Comparison of ENCODE assay signal across 17 mouse cellular contexts in the genomic region with DNA sequence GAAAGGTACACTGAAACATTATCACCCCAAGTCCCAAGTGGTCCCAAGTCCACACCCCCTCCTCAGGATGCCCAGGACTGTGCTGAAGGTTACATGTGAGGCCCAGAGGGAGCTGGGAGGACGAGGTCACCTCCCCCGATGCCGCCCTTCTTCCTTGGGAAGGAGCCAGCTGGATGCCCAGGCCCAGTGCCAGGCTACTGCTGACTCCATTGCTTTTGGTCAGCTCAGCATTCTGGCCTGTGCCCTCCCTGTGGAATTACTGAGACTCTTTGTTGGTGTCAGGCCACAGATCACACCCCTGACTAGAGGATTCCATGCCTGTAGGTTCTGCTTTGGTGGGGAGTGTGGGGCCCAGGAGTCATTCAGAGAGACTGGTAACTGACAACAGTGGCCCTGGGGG. TPM values are rescaled to one million over a fixed set of nuclear protein-coding genes. Genes with fewer than 3 reads are reported as not detected.
DNase-seq lines count a peak whose midpoint lies in the region; ATAC-seq lines count a peak whose summit lies in the region.
"Had no signal": no experiment of that assay in that cellular context is flagged by ENCODE, and none has a peak within 500 bp of the region (broad histone marks: within the 10 kb centered on the region; RNA-seq: fewer than 3 reads in every experiment).

A gene (plus strand): TSS at position 272 of the 400 bp plus-strand sequence.

- H3K4me2 ChIP-seq in lung, embryonic 16.5 days (ENCODE audit: low read depth, low read length): no peak within 1 kb of the TSS
- no peak within 1 kb of the TSS for H3K4me2 ChIP-seq in forebrain, embryonic 13.5 days
- H3K4me2 ChIP-seq: limb, embryonic 15.5 days; neural tube, embryonic 13.5 days had no signal

- no peaks in the 10 kb centered on the region for H3K36me3 ChIP-seq in lung, embryonic 16.5 days (ENCODE audit: control insufficient read depth, insufficient read depth, low read length)
- no peaks in the 10 kb centered on the region for H3K36me3 ChIP-seq in forebrain, embryonic 13.5 days (ENCODE audit: poor library complexity, severe bottlenecking)
- H3K36me3 ChIP-seq: limb, embryonic 15.5 days; neural tube, embryonic 13.5 days had no signal

- 58% methylated on average over 3 of the region's 3 CpGs for WGBS in lung, embryonic 16.5 days
- 76% methylated on average over 3 of the region's 3 CpGs for WGBS in forebrain, embryonic 13.5 days

- intact Hi-C loops in heart, postnatal 36 days (cut with DNase I): no loop called here

- no peak within 1 kb of the TSS for H3K9ac ChIP-seq in lung, embryonic 16.5 days (ENCODE audit: low read length)
- H3K9ac ChIP-seq in forebrain, embryonic 13.5 days: no peak within 1 kb of the TSS
- H3K9ac ChIP-seq: limb, embryonic 15.5 days; neural tube, embryonic 13.5 days had no signal

- peak; percentile 26; the same call in 1 of the 2 replicates for ATAC-seq in lung, embryonic 16.5 days (ENCODE audit: low read depth)
- ATAC-seq in forebrain, embryonic 13.5 days: no peak

- H3K27me3 ChIP-seq in lung, embryonic 16.5 days (ENCODE audit: control insufficient read depth, insufficient read depth, low read depth, low read length): no peaks in the 10 kb centered on the region
- H3K27me3 ChIP-seq in forebrain, embryonic 13.5 days: no peaks in the 10 kb centered on the region
- H3K27me3 ChIP-seq: limb, embryonic 15.5 days; neural tube, embryonic 13.5 days had no signal

- no peak within 1 kb of the TSS for H3K27ac ChIP-seq in lung, embryonic 16.5 days (ENCODE audit: low read length)
- H3K27ac ChIP-seq in forebrain, embryonic 13.5 days: no peak within 1 kb of the TSS
- H3K27ac ChIP-seq: limb, embryonic 15.5 days; neural tube, embryonic 13.5 days had no signal

- peaks cover 9% of the 10 kb centered on the region; the same call in 1 of the 2 replicates for H3K4me1 ChIP-seq in lung, embryonic 16.5 days (replicated peaks; ENCODE audit: control insufficient read depth, insufficient read depth, low read length)
- H3K4me1 ChIP-seq in forebrain, embryonic 13.5 days: no peaks in the 10 kb centered on the region
- H3K4me1 ChIP-seq: neural tube, embryonic 13.5 days had no signal

- H3K4me3 ChIP-seq in lung, embryonic 16.5 days (ENCODE audit: low read length): no peak within 1 kb of the TSS
- H3K4me3 ChIP-seq in forebrain, embryonic 13.5 days: no peak within 1 kb of the TSS
- H3K4me3 ChIP-seq: limb, embryonic 15.5 days; neural tube, embryonic 13.5 days had no signal

- no peaks in the 10 kb centered on the region for H3K9me3 ChIP-seq in lung, embryonic 16.5 days (ENCODE audit: control insufficient read depth, low read length)
- H3K9me3 ChIP-seq in forebrain, embryonic 13.5 days (replicated peaks): no peaks in the 10 kb centered on the region
- H3K9me3 ChIP-seq: limb, embryonic 15.5 days; neural tube, embryonic 13.5 days had no signal

- peak; percentile 29 to 42 for DNase-seq in heart, adult 18-20 months
- DNase-seq in heart, postnatal 36 days: no peak
- no peak for DNase-seq in lung, postnatal 14 days
- peak; percentile 74 to 75 for DNase-seq in adrenal gland, postnatal 36 days
- peak; percentile 27 for DNase-seq in ovary, postnatal 14 days (ENCODE audit: low spot score)
- no peak for DNase-seq in urinary bladder, adult 2 months (ENCODE audit: low spot score)
- DNase-seq: cerebellum, adult 9-11 months; midbrain, embryonic 14.5 days; thymus, postnatal 25 days had no signal

RNA-seq across cellular contexts. Expression of the gene that starts here (rescaled TPM):
- not detected for total RNA-seq in heart, adult 18-20 months (2021)
- total RNA-seq in heart, postnatal 36 days (2021): not detected
- polyA plus RNA-seq in lung, embryonic 16.5 days (2015; fragmentation: Nextera tagmentation; extraction: Ambion mirVana): not detected in 2 replicates
- total RNA-seq in adrenal gland, postnatal 36 days (2021): 1 to 10 TPM in 1 of 2 experiments, under 1 TPM in 1; 0.69 to 2.6 TPM
- 0.38 and 1.3 TPM in 2 replicates for polyA plus RNA-seq in urinary bladder, adult 2 months (2012; rRNA removed)
- polyA plus RNA-seq in forebrain, embryonic 13.5 days (2015; fragmentation: Nextera tagmentation; extraction: Ambion mirVana): not detected in 2 replicates
- polyA plus RNA-seq: brain, embryonic 14.5 days; embryonic facial prominence, embryonic 14.5 days; heart, embryonic 14.5 days; intestine, embryonic 14.5 days; midbrain, embryonic 14.5 days; neural tube, embryonic 13.5 days had no signal

Comparison
In these comparisons a context has a peak if more than half of its experiments do, and no peak if none do; other contexts are left out.
1. Peak in DNase-seq in heart, adult 18-20 months; RNA of the gene not detected or under 1 TPM.
2. Peak in ATAC-seq in lung, embryonic 16.5 days; RNA of the gene not detected or under 1 TPM.
3. DNase-seq: peak in adrenal gland, postnatal 36 days (2 of 2) and ovary, postnatal 14 days (single experiment); none in heart, postnatal 36 days (0 of 2), lung, postnatal 14 days (single experiment) and urinary bladder, adult 2 months (single experiment).